Mouse (Mus musculus) right cerebral cortex, adult 18-20 months (tissue): Measurements from ENCODE around the gene Ccnk.

ENCODE experiments used
- DNase-seq: peaks from one replicate; pipeline ENCODE4 v3.0.0; 2022; ENCODE audit warnings: mixed read lengths

Gene Ccnk

DNA sequence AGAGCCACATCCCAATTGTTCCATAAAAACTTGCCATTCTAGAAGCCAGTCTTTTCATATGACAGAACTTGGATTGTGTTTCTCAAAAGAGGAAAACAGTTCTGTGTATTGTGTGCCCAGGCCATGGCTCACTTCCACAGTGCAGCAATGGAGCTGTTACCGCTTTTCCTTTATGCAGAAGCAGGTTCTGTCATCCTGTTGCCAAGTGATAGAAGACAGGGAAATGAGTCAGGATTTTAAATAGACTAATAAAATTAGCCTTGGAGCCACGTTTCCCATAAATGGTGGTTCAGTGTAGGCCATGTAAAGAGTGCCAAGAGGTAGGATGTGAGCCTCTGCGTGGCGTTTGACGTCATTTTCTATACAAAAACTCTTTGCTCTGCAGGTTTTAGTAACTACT lies 14.5 kb downstream of the Ccnk start:
- DNase-seq, result peak; percentile 46

- no peak for DNase-seq
Measured at GRCm38 (mm10) chr12:108195761-108196160, 16.4 kb downstream of the Ccnk start.

- no peak for DNase-seq
Measured at GRCm38 (mm10) chr12:108198447-108198846, 19.1 kb downstream of the Ccnk start.

DNA sequence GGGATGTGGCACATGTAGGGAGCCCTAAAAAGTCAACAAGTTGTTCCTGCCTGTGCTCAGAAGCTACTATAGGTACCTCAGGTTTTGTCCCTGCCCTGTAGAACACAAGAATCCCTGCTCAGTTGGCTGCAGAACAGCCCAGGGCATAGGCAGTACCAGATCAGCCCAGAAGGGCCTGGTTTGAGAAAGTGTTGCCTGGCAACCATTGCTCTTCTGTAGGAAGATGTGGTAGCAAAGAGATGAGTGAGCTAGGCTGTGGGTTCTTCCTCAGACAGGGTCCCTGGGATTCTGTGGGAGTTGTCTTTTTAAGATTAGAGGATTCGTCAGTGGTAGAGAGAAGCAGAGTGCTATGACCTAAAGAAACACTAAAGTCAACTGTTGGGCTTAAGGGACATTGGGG lies 20.7 kb downstream of the Ccnk start:
- no peak for DNase-seq

GRCm38 (mm10) chr12:108203895-108204294 lies 24.5 kb downstream of the Ccnk start:
- no peak for DNase-seq

GRCm38 (mm10) chr12:108204978-108205377 lies 25.6 kb downstream of the Ccnk start:
- DNase-seq, result no peak

GRCm38 (mm10) chr12:108206641-108207040 lies 27.3 kb downstream of the Ccnk start:
- DNase-seq, result peak; percentile 60

- DNase-seq, result no peak
Measured at GRCm38 (mm10) chr12:108208216-108208615, 28.8 kb downstream of the Ccnk start.

DNA sequence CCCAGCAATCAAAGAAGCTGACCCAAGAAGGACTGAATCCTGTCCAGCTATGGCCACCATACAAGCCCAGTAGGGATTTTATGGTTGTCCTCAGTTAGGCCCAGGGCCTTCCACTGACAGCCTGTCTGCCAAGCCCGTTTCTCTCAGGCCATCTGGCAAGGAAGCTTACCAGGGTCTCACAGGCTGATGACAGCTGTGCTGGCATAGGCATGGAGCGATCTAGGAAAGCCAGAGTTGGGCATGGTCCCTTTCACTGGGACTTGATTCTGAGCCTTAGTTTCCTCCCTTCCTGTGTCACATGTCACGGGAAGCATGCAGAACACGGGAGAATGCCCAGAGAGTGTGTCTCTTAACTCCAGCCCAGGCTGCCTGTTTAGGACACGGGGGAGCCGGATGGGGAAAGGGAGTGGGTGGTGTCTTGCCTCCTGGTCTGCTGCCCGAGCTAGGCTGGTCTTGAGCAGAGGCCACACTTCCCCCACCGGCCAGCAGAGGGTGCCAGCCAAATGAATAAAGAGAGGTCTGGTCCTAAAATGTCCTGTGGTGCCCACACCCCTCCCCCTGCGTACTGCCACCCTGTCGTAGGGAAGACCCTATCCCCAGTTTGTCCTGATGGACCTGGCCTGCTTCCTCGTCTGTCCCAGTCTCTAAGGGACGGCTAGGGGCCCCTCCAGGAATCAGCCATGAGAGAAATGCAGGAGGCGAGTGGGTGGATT lies 29.5 kb downstream of the Ccnk start:
- DNase-seq, result peak; percentile 68

- DNase-seq, result no peak
Measured at GRCm38 (mm10) chr12:108210623-108211022, 31.2 kb downstream of the Ccnk start.

GRCm38 (mm10) chr12:108212071-108212470 lies 32.7 kb downstream of the Ccnk start:
- DNase-seq, result no peak

DNA sequence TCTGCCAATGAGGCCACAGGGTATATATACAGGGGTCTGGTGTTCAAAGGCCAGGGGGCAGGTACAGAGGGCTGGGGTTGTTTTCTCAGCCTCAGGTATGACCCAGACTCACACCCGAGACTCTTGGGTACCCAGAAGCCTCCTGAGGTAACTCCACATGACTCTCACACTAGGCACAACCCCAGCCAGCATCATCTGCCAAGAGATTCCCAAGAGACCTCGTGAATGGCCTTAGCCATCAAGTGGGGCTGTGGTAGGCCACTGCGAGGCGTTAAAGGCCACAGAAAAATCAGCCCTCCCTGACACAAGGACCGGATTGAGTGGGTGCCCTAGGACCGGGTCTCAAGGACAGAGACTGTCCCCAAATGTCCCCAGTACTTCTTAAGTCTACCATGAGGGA lies 33.1 kb downstream of the Ccnk start:
- DNase-seq, result no peak

DNA sequence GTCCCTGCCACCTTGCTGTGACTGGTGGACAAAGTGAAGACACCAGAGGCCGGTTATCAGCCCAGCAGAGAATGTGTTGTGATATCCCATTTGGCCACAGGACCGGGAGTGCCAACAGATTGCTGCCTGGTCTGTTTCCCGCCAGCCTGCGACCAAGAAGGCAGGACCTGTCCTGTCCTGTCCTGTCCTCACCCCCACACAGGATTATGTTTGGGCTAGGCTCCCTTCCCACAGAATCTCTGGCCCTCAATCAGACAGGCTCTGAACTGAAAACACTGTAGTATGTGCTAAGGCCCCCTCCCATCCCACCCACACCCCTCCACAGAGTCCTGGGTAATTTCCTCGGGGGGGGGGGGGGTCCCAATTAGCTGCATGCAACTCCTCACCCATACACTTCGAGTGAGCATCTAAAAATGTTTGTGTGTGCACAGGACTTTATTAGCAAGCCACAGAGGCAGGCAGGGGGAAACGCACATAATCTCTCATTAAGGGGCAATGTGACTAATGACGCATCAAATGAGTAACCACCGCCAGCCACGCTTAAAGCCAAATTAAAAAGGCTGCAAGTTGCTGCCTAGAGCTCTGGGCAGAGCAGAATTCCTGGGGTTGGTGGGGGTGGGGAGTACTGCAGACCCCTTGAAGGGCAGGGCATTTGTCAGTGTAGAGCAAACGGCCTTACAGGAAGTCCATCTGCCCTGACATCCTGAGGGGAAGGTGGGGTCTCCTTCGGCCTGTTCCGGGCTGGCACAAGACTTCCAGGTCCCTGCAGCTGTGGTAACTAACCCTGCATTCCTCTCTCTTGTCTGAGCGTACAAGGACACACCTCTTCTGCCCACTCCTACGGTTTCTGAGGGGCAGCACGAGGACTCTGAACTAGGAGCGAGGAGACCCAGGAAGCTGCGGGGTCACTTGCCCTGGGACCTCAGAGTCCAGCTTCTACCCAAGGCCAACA lies 34.0 kb downstream of the Ccnk start:
- no peak for DNase-seq

- no peak for DNase-seq
Measured at GRCm38 (mm10) chr12:108215090-108215489, 35.7 kb downstream of the Ccnk start.

- no peak for DNase-seq
Measured at GRCm38 (mm10) chr12:108216611-108217370, 37.4 kb downstream of the Ccnk start.

- DNase-seq, result peak; percentile 53
Measured at GRCm38 (mm10) chr12:108217572-108217971, 38.2 kb downstream of the Ccnk start.

GRCm38 (mm10) chr12:108219163-108219562 lies 39.8 kb downstream of the Ccnk start:
- peak; percentile 47 for DNase-seq

DNA sequence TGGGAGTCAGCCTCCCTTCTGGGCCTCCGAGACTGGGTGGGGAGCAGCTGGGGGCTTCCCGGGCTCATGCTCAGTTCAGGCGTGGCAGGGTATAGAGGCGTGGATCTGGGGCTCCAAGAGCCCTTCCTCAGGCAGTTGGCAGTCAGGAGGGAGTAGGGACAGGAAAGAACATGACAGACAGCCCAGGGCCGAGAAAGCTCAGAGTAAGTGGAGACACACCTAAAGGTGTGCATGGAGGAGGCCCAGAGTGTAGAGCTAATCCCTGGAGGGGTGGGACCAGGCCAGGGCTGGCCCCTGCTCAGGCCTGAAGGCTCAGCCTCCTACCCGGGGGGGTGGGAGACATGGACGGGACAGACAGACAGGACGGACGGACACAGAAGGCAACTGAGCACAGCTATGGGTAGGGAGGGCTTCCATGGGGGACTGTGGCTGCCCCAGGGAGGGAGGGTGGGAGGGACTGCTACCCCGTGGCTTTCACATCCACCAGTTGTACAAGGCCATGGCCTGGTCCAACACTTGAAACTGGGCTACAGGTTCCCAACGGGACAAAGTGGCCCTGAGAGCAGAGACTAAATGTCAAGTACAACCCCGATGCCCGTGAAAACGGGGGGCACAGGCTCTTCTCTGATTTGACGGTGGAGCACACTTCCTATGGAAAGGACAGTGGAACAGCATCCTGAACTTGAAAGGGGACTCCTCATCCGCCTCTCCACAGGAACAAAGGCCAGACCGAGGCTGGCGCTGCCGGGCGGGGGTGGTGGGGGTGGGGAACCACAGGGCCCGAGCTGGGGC lies 40.6 kb downstream of the Ccnk start:
- no peak for DNase-seq

GRCm38 (mm10) chr12:108220621-108221020 lies 41.2 kb downstream of the Ccnk start:
- no peak for DNase-seq

DNA sequence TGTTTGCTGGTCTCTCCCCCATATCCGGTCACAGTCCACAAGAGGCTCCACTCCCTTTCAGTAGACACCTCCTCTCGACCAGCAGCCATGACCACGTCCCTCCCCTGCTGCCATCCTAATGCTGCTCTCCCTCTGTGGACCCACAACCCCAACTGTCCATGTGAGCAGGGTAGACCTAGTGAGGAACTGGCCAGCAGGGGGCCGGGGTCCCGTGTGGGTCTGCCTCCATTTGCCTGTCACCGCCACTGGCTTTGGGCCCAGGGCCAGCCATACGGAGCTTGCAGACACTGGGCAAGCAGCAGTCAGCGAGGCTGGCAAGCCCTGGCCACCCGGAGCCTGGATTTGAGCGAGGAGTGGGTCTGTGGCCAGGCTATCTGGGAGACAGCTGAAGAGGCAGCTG lies 41.8 kb downstream of the Ccnk start:
- DNase-seq, result no peak

DNA sequence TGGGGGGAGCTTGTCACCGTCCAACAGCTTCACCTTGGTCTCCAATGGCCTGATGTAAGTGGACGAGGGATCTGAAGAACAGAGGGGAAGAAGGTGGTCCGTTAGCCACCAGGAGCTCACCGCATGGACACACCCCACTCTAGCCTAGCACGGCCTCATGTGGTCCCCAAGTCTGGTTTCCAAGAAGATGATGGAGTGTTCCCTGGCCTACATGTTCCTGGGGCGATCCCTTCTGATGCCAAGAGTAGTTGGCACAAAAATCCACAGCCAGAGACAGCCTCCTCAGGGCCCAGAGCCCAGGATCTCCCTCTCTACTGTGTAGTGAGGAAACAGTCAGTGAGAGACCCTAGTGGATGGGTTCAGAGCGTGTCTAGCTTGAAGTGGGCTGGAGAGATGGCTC lies 42.3 kb downstream of the Ccnk start:
- no peak for DNase-seq

- no peak for DNase-seq
Measured at GRCm38 (mm10) chr12:108223357-108223756, 44.0 kb downstream of the Ccnk start.
